Mouse (Mus musculus): Measurements from ENCODE around the gene Maz.

The Maz gene

GRCm38 (mm10) chr7:127008239-127009019 lies 18.4 kb downstream of the Maz start:
- DNase-seq (ENCODE audit: low read depth, low spot score) = no peak

DNA sequence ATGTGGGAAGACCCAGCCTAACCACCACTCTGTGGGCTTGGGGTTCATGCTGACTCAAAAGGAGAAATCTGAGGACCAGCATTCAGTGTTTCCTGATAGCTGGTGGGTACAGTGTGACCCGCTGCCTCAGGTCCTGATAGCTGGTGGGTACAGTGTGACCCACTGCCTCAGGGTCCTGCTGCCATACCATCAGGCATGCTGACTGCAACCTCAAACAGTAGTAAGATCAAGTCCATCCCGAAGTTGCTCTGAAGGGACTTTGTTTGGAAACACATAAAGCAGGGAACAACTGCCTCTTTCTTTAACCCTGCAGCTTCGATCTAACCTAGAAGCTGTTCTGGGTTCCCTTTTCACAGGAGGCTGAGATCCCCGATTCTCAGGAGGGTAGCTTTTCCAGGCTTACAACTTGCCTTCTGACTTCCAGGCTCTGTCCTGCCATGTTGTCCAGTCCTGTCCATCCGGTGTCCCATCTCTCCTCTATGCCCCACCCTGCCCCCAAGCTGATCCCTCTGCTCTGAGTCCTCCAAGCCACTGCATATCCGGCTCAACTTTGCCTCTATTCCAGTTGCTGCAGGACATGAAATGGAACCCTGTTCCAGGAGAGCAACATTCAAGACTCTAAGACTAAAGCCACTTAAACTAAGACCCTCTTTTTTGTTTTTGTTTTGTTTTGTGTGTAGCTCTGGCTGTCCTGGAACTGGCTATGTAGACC lies 19.4 kb downstream of the Maz start:
- no peak for DNase-seq (ENCODE audit: low read depth, low spot score)

GRCm38 (mm10) chr7:127004122-127004875 lies 22.5 kb downstream of the Maz start:
- DNase-seq (ENCODE audit: low read depth, low spot score) = no peak

GRCm38 (mm10) chr7:127003620-127004019 lies 23.2 kb downstream of the Maz start:
- no peak for DNase-seq (ENCODE audit: low read depth, low spot score)

DNA sequence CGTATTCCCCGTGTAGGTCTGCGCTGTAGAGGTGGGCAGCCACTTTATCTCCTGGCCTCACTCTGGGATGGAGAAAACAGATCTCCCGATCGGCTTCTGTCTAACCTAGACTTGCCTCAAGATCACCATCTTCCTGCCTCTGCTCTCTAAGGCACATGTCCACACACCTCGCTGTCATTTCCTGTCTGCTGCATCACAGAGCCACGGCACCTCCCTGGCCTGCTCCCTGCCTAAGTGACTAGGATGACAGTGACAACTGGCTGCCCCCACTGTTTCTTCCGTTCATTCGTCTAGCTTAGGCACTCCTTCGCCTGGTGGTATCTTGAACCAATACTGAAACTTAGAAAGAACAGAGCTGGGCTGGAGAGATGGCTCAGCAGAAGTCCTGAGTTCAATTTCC lies 27.3 kb downstream of the Maz start:
- DNase-seq (ENCODE audit: low read depth, low spot score) = no peak

- DNase-seq (ENCODE audit: low read depth, low spot score) = no peak
Measured at GRCm38 (mm10) chr7:126996449-126996848, 30.4 kb downstream of the Maz start.

DNA sequence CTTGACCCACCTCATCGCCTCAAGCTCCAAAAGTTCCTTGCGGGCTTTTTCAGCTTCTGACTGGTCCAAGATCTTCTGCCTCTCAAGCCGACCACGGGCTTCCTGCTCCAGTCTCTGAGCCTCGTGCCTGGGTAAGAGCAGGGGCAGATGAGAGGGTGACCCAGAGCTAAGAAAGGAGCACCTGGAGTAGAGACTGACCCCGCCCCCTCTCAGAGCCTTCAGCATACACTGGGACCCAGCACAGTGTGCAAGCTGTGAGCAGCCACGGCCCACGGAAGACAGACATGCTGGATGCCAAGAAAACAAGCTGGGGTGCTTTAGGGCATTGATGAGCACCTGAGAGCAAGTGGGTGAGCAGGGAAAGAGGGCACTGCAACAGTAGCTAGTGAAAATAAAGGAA lies 38.0 kb downstream of the Maz start:
- DNase-seq (ENCODE audit: low read depth, low spot score) = no peak

- DNase-seq (ENCODE audit: low read depth, low spot score) = no peak
Measured at GRCm38 (mm10) chr7:126986319-126986718, 40.5 kb downstream of the Maz start.

- no peak for DNase-seq (ENCODE audit: low read depth, low spot score)
Measured at GRCm38 (mm10) chr7:126984667-126985444, 42.0 kb downstream of the Maz start.

DNA sequence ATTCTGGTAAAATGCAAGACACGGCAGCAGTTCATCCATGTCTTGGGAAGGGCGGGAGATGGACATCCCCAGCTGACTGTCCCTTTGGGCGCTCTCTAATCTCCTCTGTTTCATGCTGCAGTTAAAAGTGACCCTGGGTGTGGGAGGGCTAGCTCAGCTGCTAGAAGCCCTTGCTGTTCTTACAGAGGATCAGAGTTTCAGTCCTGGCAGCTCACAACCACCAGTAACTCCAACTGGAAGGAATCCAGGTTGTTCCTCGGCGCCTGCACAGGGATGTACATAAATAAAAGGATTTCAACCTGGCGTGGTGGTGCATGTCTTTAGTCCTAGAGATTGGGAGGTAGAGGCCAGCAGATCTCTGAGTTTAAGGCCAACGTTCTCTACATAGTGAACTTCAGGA lies 43.7 kb downstream of the Maz start:
- DNase-seq (ENCODE audit: low read depth, low spot score) = no peak

DNA sequence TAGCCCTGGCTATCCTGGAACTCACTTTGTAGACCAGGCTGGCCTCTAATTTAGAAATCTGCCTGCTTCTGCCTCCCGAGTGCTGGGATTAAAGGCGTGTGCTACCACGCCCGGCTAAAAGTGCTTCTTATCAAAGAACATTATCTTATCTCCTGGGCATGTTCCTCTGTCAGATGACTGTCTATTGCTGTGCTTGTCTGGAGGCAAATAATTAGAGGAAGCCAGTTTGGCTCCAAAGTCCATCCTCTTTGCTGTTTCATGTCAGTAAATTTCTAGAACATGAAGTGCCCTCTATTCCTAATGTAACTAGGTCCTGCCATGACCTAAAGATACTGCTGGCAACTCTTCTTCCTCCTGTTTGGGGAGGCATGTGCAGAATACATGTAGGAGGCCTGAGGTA lies 44.8 kb downstream of the Maz start:
- no peak for DNase-seq (ENCODE audit: low read depth, low spot score)

DNA sequence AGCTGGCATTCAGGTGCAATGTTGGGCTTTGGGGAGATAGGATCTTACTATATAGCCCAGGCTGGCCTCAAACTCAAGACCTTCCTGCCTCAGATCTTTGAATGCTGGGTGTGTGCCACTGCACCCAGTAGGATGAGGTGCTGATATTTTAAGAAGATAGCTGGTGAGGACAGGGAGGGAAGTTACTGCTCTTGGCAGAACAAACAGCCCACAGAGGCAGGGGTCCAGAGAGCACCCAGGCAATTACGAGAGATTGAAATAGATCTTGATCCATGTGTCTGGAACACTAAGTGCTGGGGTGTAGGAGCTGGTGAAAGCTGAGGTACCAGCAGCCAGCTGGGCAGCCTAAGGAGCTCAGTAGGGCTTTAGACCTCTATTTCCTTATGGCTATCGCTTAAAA lies 45.2 kb downstream of the Maz start:
- DNase-seq (ENCODE audit: low read depth, low spot score) = no peak

DNA sequence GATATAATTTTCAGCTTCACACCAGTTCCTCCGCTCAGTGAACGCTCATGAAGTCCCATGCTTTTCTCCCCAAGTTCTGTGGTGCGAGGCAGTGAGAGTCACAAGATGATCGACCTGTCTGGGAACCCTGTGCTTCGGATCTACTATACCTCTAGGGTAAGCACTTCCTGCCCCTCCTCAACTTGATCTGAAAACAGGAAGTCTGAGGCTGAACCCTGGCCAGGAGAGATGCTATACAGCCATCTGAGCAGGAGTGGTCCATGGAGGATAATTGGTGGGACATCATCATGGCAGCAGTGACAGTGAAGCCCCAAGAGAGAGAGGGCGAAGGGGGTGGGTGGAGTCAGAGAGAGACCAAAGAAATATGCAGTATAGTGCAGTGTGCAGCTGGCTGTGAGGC lies 48.0 kb downstream of the Maz start:
- no peak for DNase-seq (ENCODE audit: low read depth, low spot score)

GRCm38 (mm10) chr7:126976878-126977459 lies 49.9 kb downstream of the Maz start:
- DNase-seq (ENCODE audit: low read depth, low spot score) = no peak

DNA sequence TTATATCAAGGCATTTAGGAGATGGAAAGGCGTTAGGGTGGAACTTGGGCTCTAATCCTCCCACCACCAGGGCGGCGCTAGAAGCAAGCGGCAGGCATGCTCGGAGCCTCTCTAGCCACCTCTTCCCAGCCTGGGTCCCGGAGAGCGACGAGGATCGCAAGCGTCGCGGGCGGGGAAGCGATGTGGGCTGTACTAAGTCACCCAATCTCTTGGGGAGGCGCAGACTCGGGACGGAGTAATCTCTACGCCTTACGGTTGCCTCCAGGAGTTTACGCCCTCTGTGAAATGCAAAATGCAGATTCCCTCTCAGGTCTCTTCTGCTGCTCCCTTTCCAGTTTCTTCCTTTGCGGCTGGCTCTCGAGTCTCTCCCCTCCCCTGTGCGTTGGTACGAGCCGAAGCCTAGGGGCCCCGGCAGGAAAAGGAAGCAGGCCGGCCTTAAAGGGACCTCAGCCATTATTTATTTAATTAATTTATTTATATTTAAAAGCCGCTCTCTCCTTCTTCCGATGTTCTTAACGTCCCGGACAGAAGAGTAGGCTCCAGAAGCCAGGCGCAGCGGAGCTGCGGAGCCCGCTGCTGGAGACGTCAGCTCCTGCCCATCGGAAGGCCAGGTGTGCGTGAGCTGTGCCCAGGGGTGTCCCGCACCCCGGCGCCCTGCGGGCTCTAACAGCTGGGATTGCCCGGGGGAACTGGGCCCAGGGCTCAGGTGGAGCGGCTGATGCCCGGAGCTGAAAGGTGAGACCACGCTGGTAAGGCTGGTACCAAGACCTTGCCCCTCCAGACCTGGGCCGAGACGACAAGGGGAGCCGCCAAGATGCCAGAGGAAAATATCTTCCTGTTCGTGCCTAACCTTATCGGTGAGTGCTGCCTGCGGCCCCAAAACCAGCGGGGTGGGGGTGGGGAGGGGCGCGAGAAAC lies 50.6 kb downstream of the Maz start, which contains the start of gene Cdiptos:
Cdiptos (minus strand) TSS at position 149 of the 917 bp plus-strand sequence.
- DNase-seq (ENCODE audit: low read depth, low spot score) = peak; percentile 90

GRCm38 (mm10) chr7:126975893-126975949 lies 51.1 kb downstream of the Maz start, which contains the start of gene Cdipt:
Cdipt (plus strand) TSS chr7:126975914.
- DNase-seq (ENCODE audit: low read depth, low spot score) = no peak

DNA sequence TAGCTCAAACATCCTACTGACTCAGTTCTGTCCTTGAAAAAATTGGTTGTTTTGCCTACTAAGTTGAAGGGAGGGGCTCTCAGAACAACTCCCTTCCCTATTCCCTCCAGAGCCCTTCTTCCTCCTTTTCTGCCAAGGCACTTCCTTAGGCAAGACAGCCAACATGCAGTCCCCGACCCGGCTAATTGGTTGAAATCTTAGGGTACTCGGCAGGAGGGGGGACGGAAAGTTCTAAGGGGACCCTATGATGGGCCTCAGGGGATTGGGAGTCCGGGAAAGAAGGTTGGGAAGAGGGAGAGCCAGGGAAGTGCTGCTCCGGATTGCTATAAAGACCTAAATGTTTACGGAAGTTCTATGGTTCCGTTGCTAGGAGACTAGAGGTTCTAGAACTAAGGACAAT lies 51.3 kb downstream of the Maz start:
- no peak for DNase-seq (ENCODE audit: low read depth, low spot score)

All from retina, adult 2 months (tissue).